In genomic region chr8:72324708-72325107, GRCm38 (mm10) we compare ENCODE assay signal across 28 mouse cellular contexts. TPM values are rescaled to one million over a fixed set of nuclear protein-coding genes. Genes with fewer than 3 reads are reported as not detected.
A peak's percentile ranks its signal among the peaks of the same experiment; 100 is the strongest.
DNase-seq lines count a peak whose midpoint lies in the region; ATAC-seq and TF ChIP-seq lines count a peak whose summit lies in the region.
"Had no signal": no experiment of that assay in that cellular context is flagged by ENCODE, and none has a peak within 500 bp of the region (broad histone marks: within the 10 kb centered on the region; RNA-seq: fewer than 3 reads in every experiment).

No protein-coding gene starts in this region.

- ATAC-seq in erythroid progenitor cell, adult 5-6 weeks (replicated peaks; ENCODE audit: low FRiP score, poor library complexity, severe bottlenecking) = no peak
- ATAC-seq: forebrain, embryonic 14.5 days; Patski had no signal

- no peaks in the 10 kb centered on the region for H3K27me3 ChIP-seq in splenic B cell, adult 2 months (ENCODE audit: control insufficient read depth, insufficient read depth, low read length, poor library complexity, severe bottlenecking)
- H3K27me3 ChIP-seq: Patski had no signal

- intact Hi-C loops in gastrocnemius, adult 2 months (cut with DNase I) = loop anchor here (5.0 kb wide), 1 partner anchor 43 kb away; no protein-coding TSS in a partner anchor

- H3K4me3 ChIP-seq in gastrocnemius, adult 2 months = no peak overlapping the region
- H3K4me3 ChIP-seq: hindbrain, embryonic 10.5 days; hindbrain, embryonic 15.5 days; lung, embryonic 15.5 days; megakaryocyte, embryonic 14.5 days; midbrain, embryonic 12.5 days had no signal

- peaks cover 30% of the 10 kb centered on the region for H3K36me3 ChIP-seq in splenic B cell, adult 2 months (ENCODE audit: control insufficient read depth, insufficient read depth, low read length, poor library complexity, severe bottlenecking)
- H3K36me3 ChIP-seq: hindbrain, embryonic 10.5 days; hindbrain, embryonic 15.5 days; lung, embryonic 15.5 days; midbrain, embryonic 12.5 days had no signal

- peak overlapping the region; percentile 94; the same call in 1 of the 2 replicates for H3K27ac ChIP-seq in gastrocnemius, adult 2 months
- H3K27ac ChIP-seq: hindbrain, embryonic 10.5 days; hindbrain, embryonic 15.5 days; liver, embryonic 14.5 days; lung, embryonic 15.5 days; midbrain, embryonic 12.5 days; stomach, postnatal 0 days had no signal

- TF ChIP-seq CTCF in gastrocnemius, adult 2 months (IDR thresholded peaks at IDR 0.05) = no peak

- no peak for DNase-seq in gastrocnemius, adult 2 months
- no peak for DNase-seq in gastrocnemius, postnatal 25 days
- peak; percentile 28 for DNase-seq in kidney, postnatal 14 days
- DNase-seq in kidney, adult 8-10 months = no peak
- DNase-seq in CD4-positive helper T cell, adult 2 months (ENCODE audit: low read depth, low spot score) = peak; percentile 30
- DNase-seq in splenic B cell, adult 2 months (ENCODE audit: low read depth, low spot score) = peak; percentile 57
- DNase-seq: adrenal gland, postnatal 10 days; cerebellum, adult 11 months; cerebellum, adult 9-10 months; cerebellum, postnatal 36 days; gastrocnemius, postnatal 36 days; kidney, adult 2 months; liver; retina, postnatal 1 day; right cerebral cortex, postnatal 14 days; thymus, adult 18-20 months; thymus, postnatal 25 days had no signal

RNA-seq across cellular contexts. Expression of gene Klf2, which starts 5.9 kb away (rescaled TPM):
- total RNA-seq in gastrocnemius, adult 2 months (2021) = 10 to 100 TPM in 1 of 2 experiments, 1 to 10 TPM in 1; 9.1 to 38.9 TPM
- 10 to 100 TPM; 16.1 to 17.4 TPM for total RNA-seq in gastrocnemius, postnatal 25 days (2021)
- total RNA-seq in erythroid progenitor cell, adult 5-6 weeks (2015; ENCODE audit: low replicate concordance) = 5.4 and 13.3 TPM in 2 replicates
- 2.9 and 5.5 TPM in 2 replicates for total RNA-seq in erythroid progenitor cell, adult 5-6 weeks (2017; ENCODE audit: low replicate concordance)
- total RNA-seq: MEL had no signal

RNA-seq across cellular contexts. Expression of gene Gm10282, which starts 19.6 kb away (rescaled TPM):
- total RNA-seq in gastrocnemius, adult 2 months (2021) = 1 to 10 TPM; 2.8 to 4.8 TPM
- 1 to 10 TPM; 2.0 to 3.7 TPM for total RNA-seq in gastrocnemius, postnatal 25 days (2021)
- total RNA-seq in erythroid progenitor cell, adult 5-6 weeks (2015; ENCODE audit: low replicate concordance) = 32.8 and 36.5 TPM in 2 replicates
- total RNA-seq in erythroid progenitor cell, adult 5-6 weeks (2017; ENCODE audit: low replicate concordance) = 19.9 and 23.5 TPM in 2 replicates

Comparison
In these comparisons a context has a peak if more than half of its experiments do, and no peak if none do; other contexts are left out.
1. DNase-seq: peak in kidney, postnatal 14 days (single experiment), CD4-positive helper T cell, adult 2 months (single experiment) and splenic B cell, adult 2 months (single experiment); none in gastrocnemius, adult 2 months (single experiment), gastrocnemius, postnatal 25 days (single experiment) and kidney, adult 8-10 months (0 of 2).